Comparison of ENCODE assay signal across 25 mouse cellular contexts in genomic region chr5:144279081-144279541, GRCm38 (mm10). TPM values are rescaled to one million over a fixed set of nuclear protein-coding genes. Genes with fewer than 3 reads are reported as not detected.
A peak's percentile ranks its signal among the peaks of the same experiment; 100 is the strongest.
DNase-seq lines count a peak whose midpoint lies in the region; ATAC-seq and TF ChIP-seq lines count a peak whose summit lies in the region.
"Had no signal": no experiment of that assay in that cellular context is flagged by ENCODE, and none has a peak within 500 bp of the region (broad histone marks: within the 10 kb centered on the region; RNA-seq: fewer than 3 reads in every experiment).

No protein-coding gene starts in this region.

- ATAC-seq in lung, embryonic 14.5 days (ENCODE audit: insufficient read depth), result 0 out of 2 replicates have a peak, but pooled peaks have one; percentile 15
- ATAC-seq: activated CD4-positive, CD25-positive, alpha-beta regulatory T cell, adult 4 months; forebrain, embryonic 13.5 days; intestine, postnatal 0 days; midbrain, embryonic 16.5 days had no signal

- no peaks in the 10 kb centered on the region for H3K27me3 ChIP-seq in lung, embryonic 14.5 days (ENCODE audit: insufficient read depth, low read length)
- H3K27me3 ChIP-seq: CH12.LX; embryonic facial prominence, embryonic 13.5 days; forebrain, embryonic 13.5 days; hindbrain, embryonic 12.5 days; liver, embryonic 15.5 days had no signal

- no peak overlapping the region for H3K9ac ChIP-seq in lung, embryonic 14.5 days
- H3K9ac ChIP-seq: embryonic facial prominence, embryonic 13.5 days; forebrain, embryonic 13.5 days; hindbrain, embryonic 12.5 days; liver, embryonic 15.5 days had no signal

- TF ChIP-seq CTCF in lung, adult 2 months (IDR thresholded peaks at IDR 0.05; ENCODE audit: insufficient read depth, low read length), result no peak
- TF ChIP-seq CTCF in lung, embryonic 14.5 days (IDR thresholded peaks at IDR 0.05; ENCODE audit: low read depth), result no peak

- H3K4me2 ChIP-seq in lung, embryonic 14.5 days, result no peak overlapping the region
- H3K4me2 ChIP-seq: embryonic facial prominence, embryonic 13.5 days; forebrain, embryonic 13.5 days; hindbrain, embryonic 12.5 days; liver, embryonic 15.5 days had no signal

- peak; percentile 64 to 76 for DNase-seq in lung, adult 18-20 months
- no peak for DNase-seq in lung, adult 2 months
- DNase-seq in lung, embryonic 14.5 days, result no peak
- DNase-seq in lung, postnatal 25 days (ENCODE audit: low spot score), result peak; percentile 57
- no peak for DNase-seq in MN1 (ENCODE audit: low spot score)
- DNase-seq in urinary bladder, postnatal 10 days (ENCODE audit: low spot score), result no peak
- no peak for DNase-seq in spleen, postnatal 4 days (ENCODE audit: low spot score in 2 of 2)
- DNase-seq: adrenal gland, adult 8-10 months; B cell, adult 2 months; cerebellum, adult 11-12 months; cerebellum, postnatal 14 days; gastrocnemius, postnatal 10 days; heart, adult 2 months; kidney, postnatal 36 days; right cerebral cortex, adult 18-20 months had no signal

- no peaks in the 10 kb centered on the region for H3K9me3 ChIP-seq in lung, embryonic 14.5 days (ENCODE audit: low read depth, low read length)
- H3K9me3 ChIP-seq: embryonic facial prominence, embryonic 13.5 days; forebrain, embryonic 13.5 days; G1E; hindbrain, embryonic 12.5 days; liver, embryonic 15.5 days had no signal

- WGBS in lung, adult 2 months, result 58% methylated on average over 9 of the region's 9 CpGs
- 75% methylated on average over 9 of the region's 9 CpGs for WGBS in lung, embryonic 14.5 days

- no peak overlapping the region for H3K4me3 ChIP-seq in lung, adult 2 months (replicated peaks; ENCODE audit: extremely low read depth, low read depth, low read length)
- no peak overlapping the region for H3K4me3 ChIP-seq in lung, embryonic 14.5 days (ENCODE audit: low read depth, low read length)
- H3K4me3 ChIP-seq: embryonic facial prominence, embryonic 13.5 days; erythroblast, embryonic 14.5 days; forebrain, embryonic 13.5 days; heart, adult 2 months; hindbrain, embryonic 12.5 days; liver, embryonic 15.5 days had no signal

- peaks cover 18% of the 10 kb centered on the region; the same call in 1 of the 2 replicates for H3K36me3 ChIP-seq in lung, embryonic 14.5 days (ENCODE audit: insufficient read depth)
- H3K36me3 ChIP-seq: liver, embryonic 15.5 days had no signal

- no peak overlapping the region for H3K27ac ChIP-seq in lung, embryonic 14.5 days (ENCODE audit: low read depth)
- H3K27ac ChIP-seq: embryonic facial prominence, embryonic 13.5 days; forebrain, embryonic 13.5 days; heart, adult 2 months; hindbrain, embryonic 12.5 days; liver, embryonic 15.5 days had no signal

- peaks cover 4% of the 10 kb centered on the region; the same call in 1 of the 2 replicates for H3K4me1 ChIP-seq in lung, adult 2 months (ENCODE audit: control insufficient read depth, insufficient read depth, low read length)
- H3K4me1 ChIP-seq in lung, embryonic 14.5 days (ENCODE audit: insufficient read depth), result no peaks in the 10 kb centered on the region
- H3K4me1 ChIP-seq: embryonic facial prominence, embryonic 13.5 days; hindbrain, embryonic 12.5 days had no signal

- no peak for TF ChIP-seq POLR2A in lung, adult 2 months (IDR thresholded peaks at IDR 0.05; ENCODE audit: borderline replicate concordance, extremely low read depth, low read depth, low read length)

RNA-seq across cellular contexts. Expression of gene Bri3, which starts 34.9 kb away (rescaled TPM):
- polyA plus RNA-seq in lung, adult 2 months (2012; rRNA removed), result 164 and 182 TPM in 2 replicates
- 128 and 145 TPM in 2 replicates for polyA plus RNA-seq in lung, embryonic 14.5 days (2014; fragmentation: Nextera tagmentation; extraction: Ambion mirVana)

RNA-seq across cellular contexts. Expression of gene Tecpr1, which starts 55.7 kb away (rescaled TPM):
- 107 and 117 TPM in 2 replicates for polyA plus RNA-seq in lung, adult 2 months (2012; rRNA removed)
- 17.0 and 19.3 TPM in 2 replicates for polyA plus RNA-seq in lung, embryonic 14.5 days (2014; fragmentation: Nextera tagmentation; extraction: Ambion mirVana)

Comparison
In these comparisons a context has a peak if more than half of its experiments do, and no peak if none do; other contexts are left out.
1. DNase-seq: peak in lung, adult 18-20 months (2 of 2) and lung, postnatal 25 days (single experiment); none in lung, adult 2 months (single experiment), lung, embryonic 14.5 days (single experiment), MN1 (single experiment), urinary bladder, postnatal 10 days (single experiment) and spleen, postnatal 4 days (0 of 2).